Mouse (Mus musculus): ENCODE measurements around the gene Lrrc45. TPM values are rescaled to one million over a fixed set of nuclear protein-coding genes. Genes with fewer than 3 reads are reported as not detected.

The Lrrc45 gene
- polyA plus RNA-seq, 1 experiment from 2014 or later: 73.1 TPM

DNA sequence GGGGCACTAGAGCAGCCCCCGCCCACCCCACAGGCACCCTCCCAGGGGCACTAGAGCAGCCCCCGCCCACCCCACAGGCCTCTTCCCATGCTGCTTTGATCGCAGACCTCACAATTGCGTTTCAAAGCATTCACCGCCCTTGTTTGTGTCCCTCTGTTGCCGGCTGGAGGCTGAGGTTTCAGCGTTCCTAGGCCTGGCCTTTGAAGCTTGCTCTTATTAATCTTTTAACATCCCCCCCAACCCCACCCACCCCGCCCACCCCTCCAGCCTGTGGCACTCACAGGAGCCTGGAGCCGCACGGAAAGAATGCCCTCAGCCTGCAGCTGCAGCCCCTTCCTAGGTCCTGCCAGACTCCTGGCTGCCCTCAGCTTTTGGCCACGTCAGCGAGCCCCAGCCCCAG lies 6.5 kb upstream of the Lrrc45 start:
- Histone ChIP-seq H3K36me3 (peaks cover 42% of the 10 kb centered on the region), H3K27ac (no peak overlapping the region), H3K27me3 (no peaks in the 10 kb centered on the region), H3K4me3 (no peak overlapping the region), H3K9me3 (no peaks in the 10 kb centered on the region), H3K4me1 (replicated peaks) (peaks cover 39% of the 10 kb centered on the region), H3K9ac (no peak overlapping the region; the same call in 1 of the 2 replicates), H3K4me2 (no peak overlapping the region)
- WGBS: 11% methylated on average over 12 of the region's 12 CpGs
- ATAC-seq (ENCODE audit: low FRiP score): no peak

DNA sequence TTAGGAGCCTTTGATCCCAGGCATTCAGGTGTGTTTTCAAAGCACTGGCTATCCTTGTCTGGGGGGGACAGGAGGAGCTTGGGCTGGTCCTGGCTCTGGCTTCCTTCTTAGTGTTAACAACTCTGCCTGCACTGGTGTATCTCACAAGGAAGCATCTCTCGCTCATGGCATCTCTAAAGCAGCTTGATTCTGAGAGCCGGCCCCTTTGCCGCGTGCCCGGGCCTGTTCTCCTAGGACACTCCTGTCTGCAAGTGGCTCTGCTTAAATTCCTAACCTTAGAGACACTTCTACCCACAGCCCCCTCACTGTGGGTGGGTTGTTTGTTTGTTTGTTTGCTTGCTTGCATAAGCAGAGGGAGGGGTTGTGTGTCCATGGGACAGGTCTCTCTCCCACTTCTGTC lies 5.8 kb upstream of the Lrrc45 start:
- H3K4me3 ChIP-seq: no peak overlapping the region
- no peak overlapping the region for H3K27ac ChIP-seq
- peaks cover 38% of the 10 kb centered on the region for H3K36me3 ChIP-seq
- no peaks in the 10 kb centered on the region for H3K27me3 ChIP-seq
- H3K4me1 ChIP-seq (replicated peaks): peaks cover 46% of the 10 kb centered on the region
- H3K4me2 ChIP-seq: no peak overlapping the region
- no peak for ATAC-seq (ENCODE audit: low FRiP score)
- H3K9ac ChIP-seq: no peak overlapping the region
- WGBS: 32% methylated on average over 5 of the region's 5 CpGs
- H3K9me3 ChIP-seq: no peaks in the 10 kb centered on the region

- no peak for ATAC-seq (ENCODE audit: low FRiP score)
- H3K36me3 ChIP-seq: peaks cover 26% of the 10 kb centered on the region
- WGBS: 78% methylated on average over 2 of the region's 2 CpGs
- no peak overlapping the region for H3K27ac ChIP-seq
- H3K4me3 ChIP-seq: no peak overlapping the region
- H3K4me1 ChIP-seq (replicated peaks): peaks cover 44% of the 10 kb centered on the region
- no peaks in the 10 kb centered on the region for H3K9me3 ChIP-seq
- H3K27me3 ChIP-seq: no peaks in the 10 kb centered on the region
- H3K9ac ChIP-seq: no peak overlapping the region
- no peak overlapping the region for H3K4me2 ChIP-seq
Measured at GRCm38 (mm10) chr11:120709551-120709950, 4.2 kb upstream of the Lrrc45 start.

GRCm38 (mm10) chr11:120710672-120711071 lies 3.1 kb upstream of the Lrrc45 start:
- H3K27me3 ChIP-seq: no peaks in the 10 kb centered on the region
- H3K36me3 ChIP-seq: peaks cover 30% of the 10 kb centered on the region
- no peak for ATAC-seq (ENCODE audit: low FRiP score)
- H3K9ac ChIP-seq: no peak overlapping the region
- no peak overlapping the region for H3K27ac ChIP-seq
- H3K4me2 ChIP-seq: no peak overlapping the region
- WGBS: 60% methylated on average over 5 of the region's 5 CpGs
- H3K4me3 ChIP-seq: no peak overlapping the region
- no peaks in the 10 kb centered on the region for H3K9me3 ChIP-seq
- peaks cover 44% of the 10 kb centered on the region for H3K4me1 ChIP-seq (replicated peaks)

- Histone ChIP-seq H3K4me2 (peak overlapping the region; percentile 99), H3K4me3 (no peak overlapping the region), H3K9ac (peak overlapping the region; percentile 82; the same call in 1 of the 2 replicates), H3K9me3 (no peaks in the 10 kb centered on the region), H3K27me3 (no peaks in the 10 kb centered on the region), H3K27ac (no peak overlapping the region), H3K36me3 (peaks cover 41% of the 10 kb centered on the region), H3K4me1 (replicated peaks) (peaks cover 36% of the 10 kb centered on the region)
- WGBS: 63% methylated on average over 8 of the region's 8 CpGs
- ATAC-seq (ENCODE audit: low FRiP score): no peak
Measured at GRCm38 (mm10) chr11:120711980-120712604, 1.6 kb upstream of the Lrrc45 start.

GRCm38 (mm10) chr11:120712771-120713568 lies 755 bp upstream of the Lrrc45 start:
- WGBS: 1% methylated on average over 38 of the region's 38 CpGs
- Histone ChIP-seq H3K36me3 (peaks cover 50% of the 10 kb centered on the region), H3K4me1 (replicated peaks) (peaks cover 34% of the 10 kb centered on the region), H3K4me2 (peak overlapping the region; percentile 99), H3K27ac (peak overlapping the region; percentile 84), H3K9ac (peak overlapping the region; percentile 82), H3K9me3 (no peaks in the 10 kb centered on the region), H3K4me3 (peak overlapping the region; percentile 63), H3K27me3 (no peaks in the 10 kb centered on the region)
- peak; percentile 66 for ATAC-seq (ENCODE audit: low FRiP score)

- Histone ChIP-seq H3K9me3 (no peaks in the 10 kb centered on the region), H3K36me3 (peaks cover 51% of the 10 kb centered on the region), H3K27ac (peak overlapping the region; percentile 60), H3K4me3 (peak overlapping the region; percentile 63), H3K27me3 (no peaks in the 10 kb centered on the region), H3K9ac (peak overlapping the region; percentile 86), H3K4me2 (peak overlapping the region; percentile 99), H3K4me1 (replicated peaks) (peaks cover 34% of the 10 kb centered on the region)
- WGBS: 57% methylated on average over 10 of the region's 10 CpGs
- no peak for ATAC-seq (ENCODE audit: low FRiP score)
Measured at GRCm38 (mm10) chr11:120714546-120714945, 821 bp downstream of the Lrrc45 start.

- H3K36me3 ChIP-seq: peaks cover 45% of the 10 kb centered on the region
- H3K27me3 ChIP-seq: no peaks in the 10 kb centered on the region
- ATAC-seq (ENCODE audit: low FRiP score): no peak
- peak overlapping the region; percentile 99; the same call in 1 of the 2 replicates for H3K4me2 ChIP-seq
- peaks cover 34% of the 10 kb centered on the region for H3K4me1 ChIP-seq (replicated peaks)
- no peaks in the 10 kb centered on the region for H3K9me3 ChIP-seq
- H3K27ac ChIP-seq: no peak overlapping the region
- WGBS: 91% methylated on average over 9 of the region's 9 CpGs
- H3K9ac ChIP-seq: peak overlapping the region; percentile 86; the same call in 1 of the 2 replicates
- peak overlapping the region; percentile 63; the same call in 1 of the 2 replicates for H3K4me3 ChIP-seq
Measured at GRCm38 (mm10) chr11:120715131-120715530, 1.4 kb downstream of the Lrrc45 start.

DNA sequence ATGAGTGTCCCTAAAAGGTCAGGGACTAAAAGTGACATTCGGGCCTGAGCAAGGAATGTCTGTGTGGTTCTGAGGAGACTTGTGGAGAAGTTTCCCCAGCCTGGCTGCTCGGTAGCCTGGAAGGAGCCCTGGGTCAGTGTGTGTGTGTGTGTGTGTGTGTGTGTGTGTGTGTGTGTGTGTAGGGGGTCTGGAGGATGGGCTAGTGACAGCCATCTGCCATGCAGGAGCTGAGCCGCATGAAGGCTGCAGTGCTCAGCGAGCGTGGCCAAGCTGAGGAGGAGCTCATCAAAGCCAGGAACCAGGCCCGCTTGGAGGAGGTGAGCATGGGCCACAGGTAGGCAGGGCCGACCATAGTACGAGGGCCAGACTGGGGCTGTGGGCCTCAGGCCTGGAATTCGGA lies 5.5 kb downstream of the Lrrc45 start:
- H3K36me3 ChIP-seq: peaks cover 50% of the 10 kb centered on the region
- no peaks in the 10 kb centered on the region for H3K9me3 ChIP-seq
- ATAC-seq (ENCODE audit: low FRiP score): no peak
- peaks cover 45% of the 10 kb centered on the region for H3K4me1 ChIP-seq (replicated peaks)
- WGBS: 86% methylated on average over 9 of the region's 9 CpGs
- H3K27ac ChIP-seq: no peak overlapping the region
- H3K4me3 ChIP-seq: no peak overlapping the region
- no peak overlapping the region for H3K9ac ChIP-seq
- peaks cover 17% of the 10 kb centered on the region; the same call in 1 of the 2 replicates for H3K27me3 ChIP-seq
- no peak overlapping the region for H3K4me2 ChIP-seq

DNA sequence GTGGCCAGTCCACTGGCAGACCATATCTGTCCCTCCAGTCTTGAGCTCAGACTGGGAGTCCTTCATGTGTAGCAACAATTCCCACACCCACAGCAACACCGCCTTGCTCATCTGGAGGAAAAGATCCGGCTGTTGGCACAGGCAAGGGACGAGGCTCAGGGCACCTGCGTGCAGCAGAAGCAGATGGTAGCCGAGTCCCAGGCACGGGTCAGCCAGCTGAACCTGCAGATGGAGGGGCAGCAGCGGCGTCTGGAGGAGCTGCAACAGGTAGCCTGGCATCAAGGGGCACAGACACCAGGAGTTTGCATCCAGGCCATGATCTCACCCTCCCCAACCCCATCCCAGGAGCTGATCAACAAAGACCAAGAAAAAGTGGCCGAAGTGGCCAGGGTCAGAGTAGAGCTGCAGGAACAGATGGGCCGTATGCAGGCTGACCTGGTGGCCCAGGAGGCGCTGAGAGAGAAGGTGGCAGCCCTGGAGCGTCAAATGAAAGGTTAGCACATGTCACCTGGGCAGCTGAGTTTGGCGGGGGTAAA lies 6.2 kb downstream of the Lrrc45 start:
- Histone ChIP-seq H3K4me3 (no peak overlapping the region), H3K4me2 (no peak overlapping the region; the same call in 1 of the 2 replicates), H3K27me3 (peaks cover 17% of the 10 kb centered on the region; the same call in 1 of the 2 replicates), H3K27ac (no peak overlapping the region), H3K9ac (no peak overlapping the region), H3K4me1 (replicated peaks) (peaks cover 38% of the 10 kb centered on the region), H3K36me3 (peaks cover 50% of the 10 kb centered on the region), H3K9me3 (no peaks in the 10 kb centered on the region)
- WGBS: 90% methylated on average over 13 of the region's 13 CpGs
- no peak for ATAC-seq (ENCODE audit: low FRiP score)

DNA sequence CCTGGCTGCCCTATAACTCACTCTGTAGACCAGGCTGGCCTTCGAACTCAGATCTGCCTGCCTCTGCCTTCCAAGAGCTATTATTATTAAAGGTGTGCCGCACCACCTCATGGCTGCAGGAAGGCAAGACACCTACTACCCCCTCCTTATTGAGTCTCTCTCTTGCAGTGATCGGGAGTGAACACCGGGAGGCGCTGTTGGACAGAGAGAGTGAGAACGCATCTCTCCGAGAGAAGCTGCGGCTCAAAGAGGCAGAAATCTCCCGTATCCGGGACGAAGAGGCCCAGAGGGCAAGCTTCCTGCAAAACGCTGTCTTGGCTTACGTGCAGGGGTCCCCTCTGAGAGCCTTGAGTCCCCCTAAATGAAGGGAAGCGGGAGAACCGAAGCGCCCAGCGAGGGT lies 6.7 kb downstream of the Lrrc45 start:
- peak overlapping the region; percentile 67 for H3K4me3 ChIP-seq
- WGBS: 12% methylated on average over 17 of the region's 17 CpGs
- peaks cover 19% of the 10 kb centered on the region for H3K27me3 ChIP-seq
- peaks cover 33% of the 10 kb centered on the region for H3K4me1 ChIP-seq (replicated peaks)
- ATAC-seq (ENCODE audit: low FRiP score): 0 out of 2 replicates have a peak, but pooled peaks have one; percentile 8
- peak overlapping the region; percentile 89 for H3K4me2 ChIP-seq
- H3K9me3 ChIP-seq: no peaks in the 10 kb centered on the region
- peak overlapping the region; percentile 96 for H3K9ac ChIP-seq
- peaks cover 52% of the 10 kb centered on the region for H3K36me3 ChIP-seq
- peak overlapping the region; percentile 71 for H3K27ac ChIP-seq

Data from hindbrain, embryonic 13.5 days (tissue).